Mouse (Mus musculus) embryonic facial prominence, embryonic 11.5 days (tissue): ENCODE measurements at regions not wholly inside any gene's neighbourhood (a gene's known extent, or its start where the extent isn't known, plus 50 kb on each side); places are given as distances from the start of the nearest gene placed in this dataset.

ENCODE experiments used
- ATAC-seq: fragments of 200-750 bp; cut with Nextera tagmentation; replicated peaks from 2 replicates; pipeline ENCODE4 v1.8.0; 2017; ENCODE audit warnings: low read depth; ENCODE audit not compliant: insufficient number of reproducible peaks, low FRiP score, low TSS enrichment
- DNase-seq: peaks from one replicate; pipeline ENCODE4 v3.0.0-alpha.2; 2015; ENCODE audit warnings: low spot score
- H3K27ac ChIP-seq: fragments of 300-500 bp; sonication (generic); replicated peaks from 2 replicates; pipeline ENCODE4 v1.5.1; 2014; ENCODE audit warnings: mild to moderate bottlenecking, low read depth, low read length, control low read depth
- H3K27me3 ChIP-seq: fragments of 300-500 bp; sonication (generic); 2 replicates; pipeline ENCODE4 v1.6.1; 2014; ENCODE audit warnings: mild to moderate bottlenecking, low read length, moderate library complexity, mixed read lengths; ENCODE audit not compliant: control insufficient read depth, insufficient read depth
- H3K36me3 ChIP-seq: fragments of 300-500 bp; sonication (generic); replicated peaks from 2 replicates; pipeline ENCODE4 v1.6.1; 2014; ENCODE audit warnings: low read depth, mild to moderate bottlenecking, low read length, moderate library complexity, mixed read lengths; ENCODE audit not compliant: control insufficient read depth, insufficient read depth
- H3K4me1 ChIP-seq: fragments of 300-500 bp; sonication (generic); 2 replicates; pipeline ENCODE4 v1.6.1; 2014; ENCODE audit warnings: low read length, mixed read lengths; ENCODE audit not compliant: control insufficient read depth, insufficient read depth
- H3K4me2 ChIP-seq: fragments of 300-500 bp; sonication (generic); 2 replicates; pipeline ENCODE4 v1.6.1; 2014; ENCODE audit warnings: low read depth, mild to moderate bottlenecking, control low read depth, low read length, moderate library complexity
- H3K4me3 ChIP-seq: fragments of 300-500 bp; sonication (generic); 2 replicates; pipeline ENCODE4 v1.5.1; 2014; ENCODE audit warnings: low read depth, low read length, control low read depth
- H3K9ac ChIP-seq: fragments of 300-500 bp; sonication (generic); replicated peaks from 2 replicates; pipeline ENCODE4 v1.6.1; 2014; ENCODE audit warnings: mild to moderate bottlenecking, control low read depth, low read length
- H3K9me3 ChIP-seq: fragments of 300-500 bp; sonication (generic); replicated peaks from 2 replicates; pipeline ENCODE4 v1.6.1; 2016; ENCODE audit warnings: mild to moderate bottlenecking, low read length, inconsistent platforms, mixed read lengths; ENCODE audit not compliant: control insufficient read depth
- WGBS: fragments of 180-500 bp; shearing (Covaris S2); extraction: QIAGEN DNeasy Blood & Tissue Kit; methylation state at CpG from one replicate; pipeline ENCODE4 v1.1.7; 2014; 5-methylcytosine and 5-hydroxymethylcytosine counted together

DNA sequence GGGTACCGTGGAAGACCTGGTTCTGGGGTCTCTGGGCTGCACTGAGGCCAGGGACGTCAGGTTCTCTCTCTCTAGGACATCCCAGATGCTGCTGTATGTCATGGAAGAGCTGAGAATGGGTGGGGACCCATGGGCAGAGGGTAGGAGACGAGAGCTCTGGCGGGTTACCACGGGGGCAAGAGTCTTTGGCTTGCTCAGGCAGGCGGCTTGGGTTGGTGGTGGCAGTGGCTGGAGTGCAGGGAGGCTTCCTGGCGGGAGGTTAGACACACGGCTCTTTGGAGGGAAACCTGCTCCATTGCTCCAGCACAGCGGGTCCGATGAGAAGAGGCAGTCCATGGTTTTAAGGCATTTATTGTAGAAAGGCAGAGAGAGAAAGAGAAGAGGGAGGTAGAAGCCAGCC is 138.9 kb downstream of the Tmem17 start:
- no peak for ATAC-seq
- Histone ChIP-seq H3K9ac (no peak overlapping the region), H3K36me3 (no peaks in the 10 kb centered on the region), H3K4me1 (no peaks in the 10 kb centered on the region), H3K27me3 (no peaks in the 10 kb centered on the region), H3K9me3 (no peaks in the 10 kb centered on the region), H3K4me3 (no peak overlapping the region), H3K4me2 (no peak overlapping the region), H3K27ac (no peak overlapping the region)
- 83% methylated on average over 10 of the region's 10 CpGs for WGBS
- DNase-seq: no peak

DNA sequence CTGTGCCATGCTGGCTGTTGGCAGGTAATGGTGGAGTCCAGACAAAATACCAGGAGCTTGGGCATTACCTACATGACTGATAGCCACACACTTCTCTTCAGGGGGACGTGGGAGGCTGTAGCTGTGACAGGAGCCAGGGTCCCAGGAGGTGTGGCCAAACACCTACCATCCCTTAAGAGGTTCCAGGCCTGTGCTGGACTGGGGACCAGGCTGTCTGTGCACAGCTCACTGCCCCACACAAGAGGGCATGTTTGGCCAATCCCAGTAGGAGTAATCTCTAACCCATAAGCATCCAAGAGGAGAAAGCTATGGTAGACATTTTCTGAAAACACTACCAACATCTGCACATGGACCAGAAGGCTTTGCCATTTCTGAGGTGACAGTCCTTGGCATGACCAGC is 139.4 kb downstream of the Tmem17 start:
- no peak for DNase-seq
- Histone ChIP-seq H3K4me2 (no peak overlapping the region), H3K27me3 (no peaks in the 10 kb centered on the region), H3K4me3 (no peak overlapping the region), H3K9me3 (no peaks in the 10 kb centered on the region), H3K9ac (no peak overlapping the region), H3K36me3 (no peaks in the 10 kb centered on the region), H3K27ac (no peak overlapping the region), H3K4me1 (no peaks in the 10 kb centered on the region)
- no peak for ATAC-seq
- 53% methylated on average over 1 of the region's 1 CpGs for WGBS

DNA sequence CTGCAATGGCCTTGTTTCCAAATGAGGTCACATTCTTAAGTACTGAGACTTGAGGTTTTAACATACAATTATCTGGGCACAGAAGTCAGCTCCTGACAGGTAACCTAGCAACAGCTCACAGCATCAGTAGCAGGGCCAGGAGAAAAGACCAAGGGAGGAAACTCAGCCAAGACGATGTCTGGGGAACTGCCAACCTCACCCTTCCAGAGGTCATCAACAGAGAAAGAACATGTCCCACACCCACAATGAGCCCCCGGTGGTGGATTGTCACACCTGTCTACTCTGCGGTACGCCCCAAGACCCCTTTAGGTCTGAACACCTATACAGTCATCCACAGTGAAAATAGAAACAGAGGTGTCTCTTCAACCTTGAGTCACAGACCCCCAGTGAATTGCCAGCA is 140.0 kb downstream of the Tmem17 start:
- no peaks in the 10 kb centered on the region for H3K4me1 ChIP-seq
- ATAC-seq (no peak), DNase-seq (no peak)
- H3K27ac ChIP-seq: no peak overlapping the region
- no peaks in the 10 kb centered on the region for H3K27me3 ChIP-seq
- no peak overlapping the region for H3K9ac ChIP-seq
- no peaks in the 10 kb centered on the region for H3K36me3 ChIP-seq
- H3K4me3 ChIP-seq: no peak overlapping the region
- H3K4me2 ChIP-seq: no peak overlapping the region
- WGBS: 90% methylated on average over 4 of the region's 4 CpGs
- no peaks in the 10 kb centered on the region for H3K9me3 ChIP-seq

DNA sequence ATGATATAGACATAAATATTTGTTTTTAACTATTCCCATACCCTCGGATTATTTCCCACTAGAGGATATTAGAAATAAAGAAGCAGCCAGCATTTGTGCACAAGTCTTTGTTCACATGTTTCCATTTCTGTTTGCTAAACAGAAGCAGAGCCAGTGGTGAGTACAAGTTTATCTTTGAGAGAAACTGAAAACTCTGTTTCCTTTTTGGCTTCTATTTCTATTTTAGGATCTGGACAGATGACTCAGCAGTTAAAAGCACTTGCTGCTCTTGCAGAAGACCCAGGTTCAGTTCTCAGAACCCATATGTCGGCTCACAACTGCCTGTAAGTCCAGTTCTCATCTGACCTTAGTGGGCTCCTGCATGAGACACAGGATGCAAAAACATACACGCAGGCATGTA is 141.0 kb downstream of the Tmem17 start:
- 78% methylated on average over 3 of the region's 3 CpGs for WGBS
- ATAC-seq (no peak), DNase-seq (no peak)
- Histone ChIP-seq H3K27me3 (no peaks in the 10 kb centered on the region), H3K4me1 (no peaks in the 10 kb centered on the region), H3K27ac (no peak overlapping the region), H3K9ac (no peak overlapping the region), H3K4me2 (no peak overlapping the region), H3K4me3 (no peak overlapping the region), H3K36me3 (no peaks in the 10 kb centered on the region), H3K9me3 (no peaks in the 10 kb centered on the region)

- Histone ChIP-seq H3K4me2 (no peak overlapping the region), H3K27ac (no peak overlapping the region), H3K36me3 (no peaks in the 10 kb centered on the region), H3K27me3 (no peaks in the 10 kb centered on the region), H3K4me1 (no peaks in the 10 kb centered on the region), H3K4me3 (no peak overlapping the region), H3K9ac (no peak overlapping the region), H3K9me3 (no peaks in the 10 kb centered on the region)
- WGBS: 76% methylated on average over 5 of the region's 5 CpGs
- ATAC-seq: no peak
- DNase-seq: no peak
Measured at GRCm38 (mm10) chr11:22653366-22653765, 141.5 kb downstream of the Tmem17 start.

DNA sequence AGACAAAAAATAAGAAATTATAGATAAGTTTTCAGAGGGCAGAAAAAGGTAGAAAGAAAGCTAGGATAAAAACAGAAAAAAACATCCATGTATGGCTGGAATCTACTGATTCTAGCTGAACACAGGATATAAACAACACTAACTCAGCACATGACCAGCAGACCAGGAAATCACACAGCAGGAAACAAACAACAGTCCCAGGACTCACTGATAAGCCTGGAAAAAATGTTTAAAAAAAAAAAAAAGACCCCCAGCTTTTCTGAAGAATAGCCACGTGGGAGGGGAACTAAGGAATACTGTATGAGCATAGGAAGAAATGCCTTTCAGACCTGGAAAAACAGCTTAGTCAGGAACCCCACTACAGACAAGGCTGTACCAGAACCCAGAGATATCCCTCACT is 145.7 kb downstream of the Tmem17 start:
- 32% methylated on average over 1 of the region's 1 CpGs for WGBS
- Histone ChIP-seq H3K4me3 (no peak overlapping the region), H3K9me3 (no peaks in the 10 kb centered on the region), H3K27ac (no peak overlapping the region), H3K4me2 (no peak overlapping the region), H3K36me3 (no peaks in the 10 kb centered on the region), H3K9ac (no peak overlapping the region), H3K4me1 (no peaks in the 10 kb centered on the region), H3K27me3 (no peaks in the 10 kb centered on the region)
- ATAC-seq: no peak
- no peak for DNase-seq

DNA sequence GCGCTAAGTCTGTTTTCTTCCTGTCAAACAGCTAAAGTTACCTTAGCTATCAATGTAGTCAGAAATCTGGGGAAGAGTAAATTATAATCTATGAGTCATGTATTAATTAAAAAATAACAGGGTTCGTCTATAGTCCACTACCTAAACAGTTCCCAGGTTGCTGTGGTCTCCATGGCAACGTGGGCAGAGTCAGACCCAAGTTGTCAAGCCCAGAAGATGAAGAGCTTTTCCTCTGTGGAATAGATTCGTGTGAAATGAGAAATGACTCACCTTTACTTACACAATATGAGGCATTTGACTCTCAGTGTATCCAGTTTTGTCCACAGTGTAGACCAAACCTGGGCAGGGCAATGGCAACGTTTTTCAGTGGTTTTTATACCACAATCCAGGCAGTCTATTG is 149.2 kb downstream of the Tmem17 start:
- Histone ChIP-seq H3K36me3 (no peaks in the 10 kb centered on the region), H3K27me3 (no peaks in the 10 kb centered on the region), H3K4me3 (no peak overlapping the region), H3K9ac (no peak overlapping the region), H3K9me3 (no peaks in the 10 kb centered on the region), H3K27ac (no peak overlapping the region), H3K4me1 (no peaks in the 10 kb centered on the region), H3K4me2 (no peak overlapping the region)
- DNase-seq (no peak), ATAC-seq (no peak)
- 60% methylated on average over 5 of the region's 5 CpGs for WGBS

- no peaks in the 10 kb centered on the region for H3K27me3 ChIP-seq
- no peaks in the 10 kb centered on the region for H3K4me1 ChIP-seq
- DNase-seq (no peak), ATAC-seq (no peak; the same call in 1 of the 2 replicates)
- no peak overlapping the region for H3K4me2 ChIP-seq
- H3K27ac ChIP-seq: no peak overlapping the region
- H3K36me3 ChIP-seq: no peaks in the 10 kb centered on the region
- no peak overlapping the region for H3K9ac ChIP-seq
- no peak overlapping the region for H3K4me3 ChIP-seq
- no peaks in the 10 kb centered on the region for H3K9me3 ChIP-seq
- 62% methylated on average over 11 of the region's 12 CpGs for WGBS
Measured at GRCm38 (mm10) chr11:22661713-22662551, 150.0 kb downstream of the Tmem17 start.
